Mouse (Mus musculus) adrenal gland, postnatal 4 days (tissue): Measurements from ENCODE around the gene Tm4sf5. TPM values are rescaled to one million over a fixed set of nuclear protein-coding genes. Genes with fewer than 3 reads are reported as not detected.

Experiments used
- DNase-seq, 2 experiments: peaks; one replicate each; pipeline ENCODE4 v3.0.0; 2021 to 2022; ENCODE audit warnings: low spot score in 2 of 2, mixed read lengths in 2 of 2
- total RNA-seq, 2 experiments: library from RNA; stranded (reverse); gene quantifications; 2 replicates each; pipeline ENCODE4 v1.2.3; 2021

Gene Tm4sf5
- total RNA-seq, 2 experiments from 2014 or later: 1.3 TPM

DNA sequence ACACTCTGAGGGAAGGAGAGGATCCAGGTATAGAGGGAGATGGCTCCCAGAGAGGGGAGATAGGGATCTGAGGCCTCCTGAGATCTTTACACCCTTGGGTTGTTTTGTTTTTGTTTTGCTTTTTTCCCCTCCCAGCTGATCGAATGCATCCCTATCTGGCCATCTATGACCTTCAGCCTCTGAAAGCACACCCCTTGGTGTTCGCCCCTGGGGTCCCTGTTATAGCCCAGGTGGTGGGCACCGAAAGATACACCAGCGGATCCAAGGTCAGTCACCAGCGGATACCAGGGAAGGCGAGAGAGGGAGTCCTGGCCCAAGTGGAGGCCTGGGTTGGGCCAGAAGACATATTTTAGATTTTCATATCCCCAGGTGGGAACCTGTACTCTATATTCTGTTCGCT, 35.9 kb downstream of the Tm4sf5 start:
- DNase-seq: no peak

DNA sequence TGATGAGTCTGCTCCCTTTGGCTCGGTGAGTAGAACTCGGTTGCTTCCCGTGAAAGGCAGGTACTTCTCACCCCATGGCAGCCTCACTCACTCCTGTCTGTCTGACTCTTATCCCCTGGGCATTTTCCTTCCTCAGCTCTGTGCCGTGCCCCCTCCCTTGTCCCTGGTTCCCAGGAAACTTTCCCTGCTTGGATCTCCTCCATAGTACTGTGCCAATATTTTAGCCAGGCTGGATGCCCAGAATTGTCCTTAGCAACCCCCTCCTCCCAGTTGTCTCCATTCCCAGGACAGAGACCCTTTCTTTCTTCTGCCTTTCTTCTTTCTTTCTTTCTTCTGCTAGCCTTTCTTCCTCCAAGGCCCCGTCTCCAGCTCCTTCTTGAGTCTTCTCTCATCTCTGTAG, 36.4 kb downstream of the Tm4sf5 start:
- no peak for DNase-seq

DNA sequence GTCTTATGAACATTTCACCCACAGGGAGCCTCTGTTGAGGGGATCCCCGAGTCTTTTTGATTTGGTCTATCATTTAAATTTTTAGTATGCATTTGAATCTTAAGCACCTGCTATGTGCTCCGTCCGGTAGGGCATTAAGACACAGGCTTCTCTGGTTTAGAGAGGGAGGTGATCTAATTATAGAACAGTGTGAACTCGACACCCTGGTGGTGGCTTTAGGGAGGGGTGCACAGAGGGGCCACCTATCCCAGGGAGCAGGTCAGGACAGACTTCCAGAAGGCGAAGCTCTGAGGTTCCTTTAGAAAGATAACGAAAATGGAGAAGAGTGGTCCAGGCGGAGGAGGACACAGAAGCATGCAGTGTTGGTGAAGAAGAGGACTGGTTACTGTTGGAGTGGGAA, 39.5 kb downstream of the Tm4sf5 start:
- no peak for DNase-seq

DNA sequence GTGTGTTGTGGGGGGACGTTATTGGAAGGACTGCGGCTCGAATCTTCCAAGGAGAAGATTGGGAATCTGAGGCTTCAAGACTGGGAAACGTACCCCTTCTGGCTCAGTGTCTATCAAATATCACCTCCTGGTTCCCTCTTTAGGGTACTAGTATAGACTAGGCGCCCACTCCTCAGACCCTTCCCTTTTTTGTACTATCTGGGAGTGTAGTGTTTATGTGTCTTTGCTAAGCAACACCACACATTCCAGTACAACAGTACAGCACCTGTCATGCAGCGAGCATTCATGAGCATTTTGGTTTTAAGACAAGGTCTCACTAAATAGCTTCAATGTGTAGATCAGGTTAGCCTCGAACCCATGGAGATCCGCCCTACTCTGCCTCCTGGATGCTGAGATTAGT, 46.5 kb downstream of the Tm4sf5 start:
- DNase-seq: no peak

DNA sequence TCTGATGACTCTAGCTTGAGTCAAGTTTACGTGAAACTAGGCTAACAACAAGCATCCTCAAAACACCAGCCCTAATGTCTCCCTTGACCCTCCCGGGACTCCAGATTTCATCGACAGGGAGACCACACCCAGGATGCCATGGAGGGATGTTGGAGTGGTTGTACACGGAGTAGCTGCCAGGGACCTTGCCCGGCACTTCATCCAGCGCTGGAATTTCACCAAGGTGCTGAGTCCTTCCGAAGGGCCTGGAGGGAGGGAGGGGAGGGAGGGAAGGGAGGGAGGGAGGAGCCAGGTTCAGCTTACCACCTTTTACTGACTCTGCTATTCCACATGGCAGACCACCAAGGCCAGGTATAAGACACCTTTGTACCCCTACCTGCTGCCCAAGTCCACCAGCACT, 48.9 kb downstream of the Tm4sf5 start:
- no peak for DNase-seq

DNA sequence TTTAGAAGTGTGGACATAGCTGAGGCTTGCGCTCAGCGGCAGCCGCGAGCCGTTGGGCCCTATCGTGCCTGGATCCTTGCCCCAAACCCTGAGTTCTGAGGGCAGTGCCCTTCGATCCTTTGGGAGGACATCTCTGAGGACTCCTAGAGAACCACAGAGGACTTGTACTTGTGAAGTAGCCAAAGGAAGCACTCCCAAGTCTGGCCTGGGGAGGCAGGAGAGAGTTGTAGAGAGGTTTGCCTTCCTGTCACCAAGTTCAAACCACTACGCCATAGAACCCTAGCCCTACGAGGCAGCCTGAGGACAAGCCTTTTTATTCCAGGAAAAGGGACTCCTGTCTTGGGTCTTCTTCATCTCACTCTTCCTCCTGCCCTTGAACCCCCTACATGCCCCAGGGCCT, 52.5 kb downstream of the Tm4sf5 start:
- no peak for DNase-seq

Other genes starting within 250 kb of the Tm4sf5 start
- gene Alox12, start 249.9 kb upstream of the Tm4sf5 start, total RNA-seq: 1 to 10 TPM; 3.4 to 3.7 TPM
- not detected for gene Alox12e, start 182.6 kb upstream of the Tm4sf5 start, total RNA-seq
- gene Alox15, start 153.2 kb upstream of the Tm4sf5 start, total RNA-seq: 1 to 10 TPM in 1 of 2 experiments, under 1 TPM in 1; 0.95 to 1.5 TPM
- gene Pelp1, start 95.2 kb upstream of the Tm4sf5 start, total RNA-seq: 10 to 100 TPM; 37.2 to 40.5 TPM
- 10 to 100 TPM; 30.4 to 32.3 TPM for gene Arrb2, start 72.6 kb upstream of the Tm4sf5 start, total RNA-seq
- gene Med11, start 53.3 kb upstream of the Tm4sf5 start, total RNA-seq: 10 to 100 TPM; 17.3 to 18.6 TPM
- 1 to 10 TPM; 2.2 to 2.3 TPM for gene Zmynd15, start 45.8 kb upstream of the Tm4sf5 start, total RNA-seq
- gene Cxcl16, start 45.3 kb upstream of the Tm4sf5 start, total RNA-seq: 1 to 10 TPM; 5.8 to 7.4 TPM
- under 1 TPM; 0.51 to 0.64 TPM for gene Vmo1, start 9.4 kb downstream of the Tm4sf5 start, total RNA-seq
- 1 to 10 TPM in 1 of 2 experiments, not detected in 1; 5.0 TPM for gene Gltpd2, start 14.0 kb downstream of the Tm4sf5 start, total RNA-seq
- 100 to 1,000 TPM; 289 to 310 TPM for gene Psmb6, start 20.1 kb downstream of the Tm4sf5 start, total RNA-seq
- gene Gm40193, start 27.7 kb downstream of the Tm4sf5 start, total RNA-seq: not detected
- gene Pld2, start 34.8 kb downstream of the Tm4sf5 start, total RNA-seq: 10 to 100 TPM; 11.8 to 15.4 TPM
- gene Mink1, start 57.6 kb downstream of the Tm4sf5 start, total RNA-seq: 10 to 100 TPM; 67.7 to 67.8 TPM
- not detected for gene 4930544D05Rik, start 110.6 kb downstream of the Tm4sf5 start, total RNA-seq
- gene Chrne, start 114.0 kb downstream of the Tm4sf5 start, total RNA-seq: under 1 TPM in 1 of 2 experiments, not detected in 1; 0.36 TPM
- gene Gp1ba, start 133.9 kb downstream of the Tm4sf5 start, total RNA-seq: 1 to 10 TPM in 1 of 2 experiments, under 1 TPM in 1; 0.28 to 1.2 TPM
- gene Rnf167, start 142.0 kb downstream of the Tm4sf5 start, total RNA-seq: 100 to 1,000 TPM; 100 to 106 TPM
- 100 to 1,000 TPM; 153 TPM for gene Slc25a11, start 142.2 kb downstream of the Tm4sf5 start, total RNA-seq
- gene Pfn1, start 149.4 kb downstream of the Tm4sf5 start, total RNA-seq: 100 to 1,000 TPM; 804 to 830 TPM
- gene Eno3, start 152.0 kb downstream of the Tm4sf5 start, total RNA-seq: 100 to 1,000 TPM in 1 of 2 experiments, 10 to 100 TPM in 1; 72.6 to 112 TPM
- gene Spag7, start 164.2 kb downstream of the Tm4sf5 start, total RNA-seq: 10 to 100 TPM; 82.0 to 87.2 TPM
- 10 to 100 TPM; 36.2 to 37.8 TPM for gene Camta2, start 182.9 kb downstream of the Tm4sf5 start, total RNA-seq
- gene Inca1, start 194.9 kb downstream of the Tm4sf5 start, total RNA-seq: 10 to 100 TPM in 1 of 2 experiments, 1 to 10 TPM in 1; 7.0 to 10.2 TPM
- 100 to 1,000 TPM; 135 to 149 TPM for gene Kif1c, start 195.3 kb downstream of the Tm4sf5 start, total RNA-seq